Comparison of ENCODE assay signal across 20 mouse cellular contexts in genomic region chrX:99318141-99318540, GRCm38 (mm10).
DNase-seq lines count a peak whose midpoint lies in the region; ATAC-seq lines count a peak whose summit lies in the region.
"Had no signal": no experiment of that assay in that cellular context is flagged by ENCODE, and none has a peak within 500 bp of the region (broad histone marks: within the 10 kb centered on the region; RNA-seq: fewer than 3 reads in every experiment).

No protein-coding gene starts in this region.

- H3K27me3 ChIP-seq in kidney, embryonic 16.5 days (ENCODE audit: insufficient read depth, low read length) = peaks cover 11% of the 10 kb centered on the region; the same call in 1 of the 2 replicates
- H3K27me3 ChIP-seq in limb, embryonic 10.5 days (ENCODE audit: low read depth, poor library complexity, severe bottlenecking) = peaks cover 100% of the 10 kb centered on the region

- no peak for ATAC-seq in kidney, embryonic 16.5 days (ENCODE audit: low FRiP score, low TSS enrichment)
- ATAC-seq: CD4-positive, CD25-positive, alpha-beta regulatory T cell, adult 4 months; intestine, postnatal 0 days had no signal

- H3K27ac ChIP-seq in kidney, embryonic 16.5 days (ENCODE audit: low read length) = peak overlapping the region; percentile 56; the same call in 1 of the 2 replicates
- no peak overlapping the region for H3K27ac ChIP-seq in limb, embryonic 10.5 days
- H3K27ac ChIP-seq: hindbrain, embryonic 12.5 days; liver, embryonic 13.5 days; midbrain, embryonic 10.5 days; stomach, embryonic 15.5 days had no signal

- no peak overlapping the region for H3K9ac ChIP-seq in kidney, embryonic 16.5 days (replicated peaks; ENCODE audit: low read length)
- H3K9ac ChIP-seq: hindbrain, embryonic 12.5 days; liver, embryonic 13.5 days; stomach, embryonic 15.5 days had no signal

- peaks cover 33% of the 10 kb centered on the region for H3K4me1 ChIP-seq in kidney, embryonic 16.5 days (ENCODE audit: insufficient read depth, low read length)
- H3K4me1 ChIP-seq in limb, embryonic 10.5 days = peaks cover 26% of the 10 kb centered on the region
- H3K4me1 ChIP-seq: hindbrain, embryonic 12.5 days; liver, embryonic 13.5 days; stomach, embryonic 15.5 days had no signal

- no peak overlapping the region for H3K4me2 ChIP-seq in kidney, embryonic 16.5 days (replicated peaks; ENCODE audit: low read depth, low read length)
- H3K4me2 ChIP-seq: hindbrain, embryonic 12.5 days; liver, embryonic 13.5 days; stomach, embryonic 15.5 days had no signal

- 58% methylated on average over 8 of the region's 8 CpGs for WGBS in kidney, embryonic 16.5 days
- WGBS in limb, embryonic 10.5 days = 89% methylated on average over 8 of the region's 8 CpGs

- DNase-seq in heart, adult 11 months = peak; percentile 30
- DNase-seq in heart, postnatal 36 days = no peak
- peak; percentile 5 for DNase-seq in brain, adult 2 months (ENCODE audit: low read depth, low spot score)
- DNase-seq in cerebellum, postnatal 36 days = peak; percentile 10 to 19
- DNase-seq in limb, embryonic 10.5 days (ENCODE audit: low spot score) = no peak
- DNase-seq in embryo, embryonic 11 days = no peak
- DNase-seq in gastrocnemius, postnatal 4 days (ENCODE audit: low spot score in 2 of 2) = no peak
- DNase-seq: adrenal gland, postnatal 25 days; layer of hippocampus, postnatal 36 days; liver, embryonic 13.5 days; right cerebral cortex, adult 18-20 months; spleen, adult 18-20 months; thymus, postnatal 14 days had no signal

- no peaks in the 10 kb centered on the region for H3K9me3 ChIP-seq in kidney, embryonic 16.5 days (ENCODE audit: low read length)
- H3K9me3 ChIP-seq in limb, embryonic 10.5 days (replicated peaks) = no peaks in the 10 kb centered on the region
- H3K9me3 ChIP-seq: hindbrain, embryonic 12.5 days; liver, embryonic 13.5 days; midbrain, embryonic 10.5 days; stomach, embryonic 15.5 days had no signal

- no peaks in the 10 kb centered on the region for H3K36me3 ChIP-seq in kidney, embryonic 16.5 days (ENCODE audit: insufficient read depth, low read length)
- no peaks in the 10 kb centered on the region for H3K36me3 ChIP-seq in limb, embryonic 10.5 days
- H3K36me3 ChIP-seq: hindbrain, embryonic 12.5 days; liver, embryonic 13.5 days; midbrain, embryonic 10.5 days; stomach, embryonic 15.5 days had no signal

- intact Hi-C loops in heart, postnatal 36 days (cut with DNase I) = no loop called here

- no peak overlapping the region for H3K4me3 ChIP-seq in kidney, embryonic 16.5 days (ENCODE audit: low read length)
- H3K4me3 ChIP-seq in limb, embryonic 10.5 days = no peak overlapping the region
- H3K4me3 ChIP-seq: hindbrain, embryonic 12.5 days; liver, embryonic 13.5 days; midbrain, embryonic 10.5 days; myocyte; stomach, embryonic 15.5 days had no signal

Comparison
In these comparisons a context has a peak if more than half of its experiments do, and no peak if none do; other contexts are left out.
1. DNase-seq: peak in heart, adult 11 months (single experiment), brain, adult 2 months (single experiment) and cerebellum, postnatal 36 days (2 of 2); none in heart, postnatal 36 days (0 of 2), limb, embryonic 10.5 days (single experiment), embryo, embryonic 11 days (single experiment) and gastrocnemius, postnatal 4 days (0 of 2).